Mouse (Mus musculus): ENCODE data around the gene Tbccd1. TPM values are rescaled to one million over a fixed set of nuclear protein-coding genes. Genes with fewer than 3 reads are reported as not detected.

Gene Tbccd1
- total and polyA plus RNA-seq, 3 experiments, result 2.4 to 46.1 (median 38.8) TPM

DNA sequence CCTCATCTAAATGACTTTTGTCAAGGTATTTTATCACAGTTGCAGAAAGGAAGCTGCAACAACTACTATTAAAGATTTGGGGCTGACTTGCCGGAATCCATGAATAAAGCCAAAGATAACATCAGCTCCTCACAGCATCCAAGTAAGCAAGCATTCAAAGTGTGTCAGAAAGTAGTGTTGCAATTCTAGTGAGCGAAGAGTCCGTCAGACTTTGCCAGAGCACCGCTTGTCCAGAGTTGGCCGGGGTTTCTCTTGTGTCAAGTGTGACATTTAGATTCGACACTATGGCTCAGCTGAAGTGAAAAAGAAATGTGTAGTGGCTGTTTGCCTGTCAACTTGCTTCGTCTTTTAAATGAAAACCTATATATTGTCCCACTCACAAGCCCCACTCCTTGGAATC is 91.9 kb downstream of the Tbccd1 start:
- DNase-seq (ENCODE audit: low spot score) (no peak), ATAC-seq (ENCODE audit: extremely low read depth, insufficient number of reproducible peaks, low FRiP score, poor library complexity, severe bottlenecking) (no peak)
- no peaks in the 10 kb centered on the region for H3K27me3 ChIP-seq (ENCODE audit: insufficient read depth, low read length)
- H3K9me3 ChIP-seq (replicated peaks), result no peaks in the 10 kb centered on the region
- H3K36me3 ChIP-seq (replicated peaks), result no peaks in the 10 kb centered on the region
- no peak for TF ChIP-seq CTCF (IDR thresholded peaks at IDR 0.05; ENCODE audit: low read depth, low read length)
- no peak for TF ChIP-seq GATA2 (IDR thresholded peaks at IDR 0.05; ENCODE audit: borderline replicate concordance, low read depth, low read length)
- no peak for TF ChIP-seq POLR2AphosphoS5 (IDR thresholded peaks at IDR 0.05; ENCODE audit: insufficient replicate concordance, low read depth, low read length)
- TF ChIP-seq GATA1 (IDR thresholded peaks at IDR 0.05; ENCODE audit: borderline replicate concordance, low read length), result no peak
- TF ChIP-seq TAL1 (conservative IDR thresholded peaks at IDR 0.05; ENCODE audit: low read depth, low read length), result no peak
- H3K4me1 ChIP-seq (ENCODE audit: insufficient read depth, low read depth, low read length), result no peaks in the 10 kb centered on the region
- no peak overlapping the region for H3K4me3 ChIP-seq (ENCODE audit: low read depth, low read length)

Other genes starting within 250 kb of the Tbccd1 start
- not detected in 2 replicates for gene Dgkg, start 200.4 kb downstream of the Tbccd1 start, total RNA-seq (2014; fragmentation: Nextera tagmentation)
- 0.12 and 0.33 TPM in 2 replicates for gene Dgkg, start 200.4 kb downstream of the Tbccd1 start, total RNA-seq (2017)
- gene Dgkg, start 200.4 kb downstream of the Tbccd1 start, polyA plus RNA-seq (2012), result not detected in 2 replicates
- gene Crygs, start 46.1 kb downstream of the Tbccd1 start, total RNA-seq (2014; fragmentation: Nextera tagmentation), result not detected in 2 replicates
- gene Crygs, start 46.1 kb downstream of the Tbccd1 start, total RNA-seq (2017), result 0.16 and 0.17 TPM in 2 replicates
- gene Crygs, start 46.1 kb downstream of the Tbccd1 start, polyA plus RNA-seq (2012), result not detected in 2 replicates
- gene Dnajb11, start 176 bp upstream of the Tbccd1 start, total RNA-seq (2014; fragmentation: Nextera tagmentation), result 42.4 and 44.4 TPM in 2 replicates
- 103 and 121 TPM in 2 replicates for gene Dnajb11, start 176 bp upstream of the Tbccd1 start, total RNA-seq (2017)
- gene Dnajb11, start 176 bp upstream of the Tbccd1 start, polyA plus RNA-seq (2012), result 24.4 and 25.1 TPM in 2 replicates
- gene Ahsg, start 33.6 kb upstream of the Tbccd1 start, total RNA-seq (2014; fragmentation: Nextera tagmentation), result 2.7 and 4.4 TPM in 2 replicates
- gene Ahsg, start 33.6 kb upstream of the Tbccd1 start, total RNA-seq (2017), result 0.38 and 0.52 TPM in 2 replicates
- 0.11 and 0.15 TPM in 2 replicates for gene Ahsg, start 33.6 kb upstream of the Tbccd1 start, polyA plus RNA-seq (2012)
- gene Fetub, start 60.7 kb upstream of the Tbccd1 start, total RNA-seq (2014; fragmentation: Nextera tagmentation), result 4.6 and 5.1 TPM in 2 replicates
- gene Fetub, start 60.7 kb upstream of the Tbccd1 start, total RNA-seq (2017), result 1.7 and 2.1 TPM in 2 replicates
- 0.66 and 0.92 TPM in 2 replicates for gene Fetub, start 60.7 kb upstream of the Tbccd1 start, polyA plus RNA-seq (2012)
- gene Hrg, start 93.4 kb upstream of the Tbccd1 start, total RNA-seq (2014; fragmentation: Nextera tagmentation), result not detected in 2 replicates
- gene Hrg, start 93.4 kb upstream of the Tbccd1 start, total RNA-seq (2017), result not detected in 2 replicates
- gene Hrg, start 93.4 kb upstream of the Tbccd1 start, polyA plus RNA-seq (2012), result not detected in 2 replicates
- gene Kng2, start 171.8 kb upstream of the Tbccd1 start, total RNA-seq (2014; fragmentation: Nextera tagmentation), result not detected in 2 replicates
- gene Kng2, start 171.8 kb upstream of the Tbccd1 start, total RNA-seq (2017), result 0.17 TPM in 1 of 2 replicates, not detected in the other
- not detected in 2 replicates for gene Kng2, start 171.8 kb upstream of the Tbccd1 start, polyA plus RNA-seq (2012)
- gene Kng1, start 200.2 kb upstream of the Tbccd1 start, total RNA-seq (2014; fragmentation: Nextera tagmentation), result not detected in 2 replicates
- gene Kng1, start 200.2 kb upstream of the Tbccd1 start, total RNA-seq (2017), result 0.12 TPM in 1 of 2 replicates, not detected in the other
- gene Kng1, start 200.2 kb upstream of the Tbccd1 start, polyA plus RNA-seq (2012), result not detected in 2 replicates
- gene Eif4a2, start 249.8 kb upstream of the Tbccd1 start, total RNA-seq (2014; fragmentation: Nextera tagmentation), result 776 and 797 TPM in 2 replicates
- gene Eif4a2, start 249.8 kb upstream of the Tbccd1 start, total RNA-seq (2017), result 849 and 913 TPM in 2 replicates
- 8.4 and 10.5 TPM in 2 replicates for gene Eif4a2, start 249.8 kb upstream of the Tbccd1 start, polyA plus RNA-seq (2012)

Data from G1E (cell line).